Mouse (Mus musculus) brain, embryonic 14.5 days (tissue): ENCODE data around the gene Sept5.

Experiments
- CTCF ChIP-seq: fragments of 200-500 bp; IDR thresholded peaks from 2 replicates; pipeline ENCODE4 v1.5.1; 2012; ENCODE audit warnings: inconsistent platforms, mild to moderate bottlenecking, moderate library complexity, borderline replicate concordance; ENCODE audit not compliant: insufficient read depth, insufficient read length; ENCODE audit errors: extremely low read depth
- POLR2A ChIP-seq: fragments of 200-500 bp; IDR thresholded peaks from 2 replicates; pipeline ENCODE4 v1.6.1; 2012; ENCODE audit warnings: mild to moderate bottlenecking, inconsistent platforms, borderline replicate concordance; ENCODE audit not compliant: poor library complexity, insufficient read depth, insufficient read length, severe bottlenecking; ENCODE audit errors: extremely low read depth

- TF ChIP-seq POLR2A (no peak), CTCF (no peak)
Observed at GRCm38 (mm10) chr16:18620601-18621361, 9.0 kb downstream of the Sept5 start.
